Mouse (Mus musculus): ENCODE results near the gene Cxcr2. TPM values are rescaled to one million over a fixed set of nuclear protein-coding genes. Genes with fewer than 3 reads are reported as not detected.
A peak's percentile ranks its signal among the peaks of the same experiment; 100 is the strongest.

The Cxcr2 gene
- polyA plus RNA-seq, 1 experiment, result 0.11 TPM

- Histone ChIP-seq H3K27me3 (ENCODE audit: control insufficient read depth, insufficient read depth, low read length) (peaks cover 9% of the 10 kb centered on the region; the same call in 1 of the 2 replicates), H3K4me3 (ENCODE audit: low read depth, low read length) (peak within 1 kb of the TSS; percentile 63), H3K4me1 (ENCODE audit: control insufficient read depth, insufficient read depth, insufficient read length, low read length) (no peaks in the 10 kb centered on the region; the same call in 1 of the 2 replicates), H3K27ac (ENCODE audit: insufficient read depth, low read depth, low read length) (no peak within 1 kb of the TSS), H3K36me3 (ENCODE audit: control insufficient read depth, insufficient read depth, low read length) (no peaks in the 10 kb centered on the region)
- no peak for TF ChIP-seq CTCF (IDR thresholded peaks at IDR 0.05; ENCODE audit: extremely low read depth, insufficient read length, insufficient replicate concordance, low read depth, low read length)
- TF ChIP-seq POLR2A (IDR thresholded peaks at IDR 0.05; ENCODE audit: low read depth, low read length), result no peak
- WGBS, result 2% methylated on average over 84 of the region's 84 CpGs
Observed at GRCm38 (mm10) chr1:74124021-74124981, 29.5 kb upstream of the Cxcr2 start, which contains the start of gene Tns1. Gene Tns1, minus strand, starts transcription at chr1:74124449.

DNA sequence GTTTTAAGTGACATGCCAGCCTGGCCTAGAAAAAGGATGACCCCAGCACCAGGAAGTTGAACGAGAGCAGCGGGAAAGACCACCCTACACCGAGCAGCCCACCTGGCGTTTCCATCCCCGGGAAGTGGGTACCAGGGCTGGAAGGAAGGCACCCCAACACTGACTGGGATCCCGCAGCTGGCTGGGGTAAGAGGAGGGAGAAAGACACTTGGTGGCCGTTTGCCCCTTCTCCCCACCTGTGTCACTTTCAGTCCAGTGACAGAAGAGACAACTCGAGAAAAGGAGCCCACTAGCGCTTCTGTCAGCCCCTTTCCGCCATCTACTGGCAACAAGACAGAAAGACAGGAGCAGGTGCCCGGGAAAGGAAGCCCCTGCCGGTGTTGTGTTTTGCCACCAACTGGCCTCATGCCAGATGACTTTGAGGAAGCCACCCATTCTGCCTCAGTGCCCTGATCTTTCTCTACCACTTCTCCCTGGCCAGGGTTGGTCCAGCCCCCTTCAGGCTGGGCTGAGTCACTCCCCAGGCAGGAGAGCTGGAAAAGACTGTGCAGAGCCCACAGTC, 28.7 kb upstream of the Cxcr2 start, which contains the start of gene Rufy4:
Gene Rufy4, plus strand, starts transcription at position 551 of the 562 bp plus-strand sequence.
- under 1% methylated on average over 12 of the region's 12 CpGs for WGBS
- TF ChIP-seq POLR2A (IDR thresholded peaks at IDR 0.05; ENCODE audit: low read depth, low read length) (no peak), CTCF (IDR thresholded peaks at IDR 0.05; ENCODE audit: extremely low read depth, insufficient read length, insufficient replicate concordance, low read depth, low read length) (peak; percentile 71; the same call in 1 of the 2 replicates)

DNA sequence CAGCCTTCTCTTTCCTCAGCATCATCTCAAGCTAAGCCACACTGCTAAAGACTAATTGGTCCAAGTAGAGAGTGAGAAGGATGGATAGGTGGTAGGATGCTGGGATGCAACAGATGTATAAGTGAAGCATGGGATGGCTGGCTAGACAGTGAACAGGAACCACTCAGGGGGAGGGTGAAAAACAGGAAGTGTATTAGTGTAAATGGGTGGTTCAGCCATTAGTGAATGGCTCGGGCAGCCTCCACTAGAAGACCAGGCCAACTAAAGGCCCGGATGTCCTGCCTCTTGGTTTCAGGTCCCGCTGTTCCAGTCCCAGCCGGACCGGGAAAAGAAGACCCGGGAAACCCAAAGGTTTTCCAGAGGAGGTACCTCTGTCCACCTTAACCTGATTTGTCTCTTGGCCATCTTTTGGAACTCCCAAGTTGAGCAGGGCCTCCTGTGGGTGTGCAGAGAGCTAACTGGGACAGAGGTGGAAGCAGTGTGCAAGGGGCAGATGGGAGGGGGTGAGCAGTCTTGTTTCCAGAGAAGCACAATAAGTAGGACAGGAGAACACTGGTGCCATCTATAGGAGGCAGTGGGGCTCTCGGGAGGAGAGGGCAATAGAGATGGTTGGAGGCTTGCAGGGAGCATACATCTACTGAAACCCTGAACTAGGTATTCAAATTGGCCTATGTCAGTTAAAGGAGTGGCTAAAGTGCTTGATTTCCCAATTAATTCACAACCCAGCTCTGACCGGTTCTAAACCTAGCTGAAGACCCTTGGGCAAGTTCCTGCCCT, 22.7 kb upstream of the Cxcr2 start:
- no peaks in the 10 kb centered on the region for H3K36me3 ChIP-seq (ENCODE audit: control insufficient read depth, insufficient read depth, low read length)
- 77% methylated on average over 8 of the region's 8 CpGs for WGBS
- H3K4me1 ChIP-seq (ENCODE audit: control insufficient read depth, insufficient read depth, insufficient read length, low read length), result no peaks in the 10 kb centered on the region
- no peak overlapping the region for H3K27ac ChIP-seq (ENCODE audit: insufficient read depth, low read depth, low read length)
- H3K4me3 ChIP-seq (ENCODE audit: low read depth, low read length), result no peak overlapping the region
- H3K27me3 ChIP-seq (ENCODE audit: control insufficient read depth, insufficient read depth, low read length), result no peaks in the 10 kb centered on the region
- no peak for TF ChIP-seq POLR2A (IDR thresholded peaks at IDR 0.05; ENCODE audit: low read depth, low read length)
- no peak for TF ChIP-seq CTCF (IDR thresholded peaks at IDR 0.05; ENCODE audit: extremely low read depth, insufficient read length, insufficient replicate concordance, low read depth, low read length)

More for the DNA sequence above, 28.7 kb upstream of the Cxcr2 start, which contains the start of gene Rufy4:
- no peak within 1 kb of the TSS for H3K27ac ChIP-seq (ENCODE audit: insufficient read depth, low read depth, low read length)
- H3K4me3 ChIP-seq (ENCODE audit: low read depth, low read length), result peak within 1 kb of the TSS; percentile 63
- H3K4me1 ChIP-seq (ENCODE audit: control insufficient read depth, insufficient read depth, insufficient read length, low read length), result no peaks in the 10 kb centered on the region; the same call in 1 of the 2 replicates
- no peaks in the 10 kb centered on the region for H3K36me3 ChIP-seq (ENCODE audit: control insufficient read depth, insufficient read depth, low read length)
- peaks cover 9% of the 10 kb centered on the region; the same call in 1 of the 2 replicates for H3K27me3 ChIP-seq (ENCODE audit: control insufficient read depth, insufficient read depth, low read length)

DNA sequence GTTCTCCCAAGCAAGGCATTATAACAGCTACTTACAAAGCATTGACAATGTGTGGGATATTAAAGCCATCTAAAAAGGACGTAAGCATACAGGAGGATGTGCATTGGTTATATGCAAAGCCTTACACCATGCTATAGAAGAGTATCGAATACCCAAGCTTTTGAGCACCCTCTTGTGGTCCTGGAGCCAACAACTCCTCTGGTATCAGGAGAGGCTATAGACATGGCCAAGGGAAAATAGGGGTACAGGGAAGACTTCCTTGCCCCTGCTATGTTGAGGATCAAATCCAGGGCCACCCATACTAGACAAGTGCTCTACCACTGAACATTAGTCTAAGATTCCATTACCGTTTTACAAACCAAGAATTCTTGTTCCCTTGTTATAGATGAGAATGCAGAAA, 21.8 kb upstream of the Cxcr2 start:
- Histone ChIP-seq H3K4me3 (ENCODE audit: low read depth, low read length) (no peak overlapping the region), H3K27me3 (ENCODE audit: control insufficient read depth, insufficient read depth, low read length) (no peaks in the 10 kb centered on the region), H3K4me1 (ENCODE audit: control insufficient read depth, insufficient read depth, insufficient read length, low read length) (no peaks in the 10 kb centered on the region), H3K27ac (ENCODE audit: insufficient read depth, low read depth, low read length) (no peak overlapping the region), H3K36me3 (ENCODE audit: control insufficient read depth, insufficient read depth, low read length) (no peaks in the 10 kb centered on the region)
- TF ChIP-seq CTCF (IDR thresholded peaks at IDR 0.05; ENCODE audit: extremely low read depth, insufficient read length, insufficient replicate concordance, low read depth, low read length) (no peak), POLR2A (IDR thresholded peaks at IDR 0.05; ENCODE audit: low read depth, low read length) (no peak)
- WGBS, result 64% methylated on average over 3 of the region's 3 CpGs

- no peaks in the 10 kb centered on the region for H3K27me3 ChIP-seq (ENCODE audit: control insufficient read depth, insufficient read depth, low read length)
- H3K27ac ChIP-seq (ENCODE audit: insufficient read depth, low read depth, low read length), result no peak overlapping the region
- WGBS, result 49% methylated on average over 6 of the region's 6 CpGs
- no peaks in the 10 kb centered on the region for H3K4me1 ChIP-seq (ENCODE audit: control insufficient read depth, insufficient read depth, insufficient read length, low read length)
- no peak overlapping the region for H3K4me3 ChIP-seq (ENCODE audit: low read depth, low read length)
- no peaks in the 10 kb centered on the region for H3K36me3 ChIP-seq (ENCODE audit: control insufficient read depth, insufficient read depth, low read length)
- TF ChIP-seq POLR2A (IDR thresholded peaks at IDR 0.05; ENCODE audit: low read depth, low read length), result no peak
- no peak for TF ChIP-seq CTCF (IDR thresholded peaks at IDR 0.05; ENCODE audit: extremely low read depth, insufficient read length, insufficient replicate concordance, low read depth, low read length)
Observed at GRCm38 (mm10) chr1:74133954-74134353, 19.8 kb upstream of the Cxcr2 start.

DNA sequence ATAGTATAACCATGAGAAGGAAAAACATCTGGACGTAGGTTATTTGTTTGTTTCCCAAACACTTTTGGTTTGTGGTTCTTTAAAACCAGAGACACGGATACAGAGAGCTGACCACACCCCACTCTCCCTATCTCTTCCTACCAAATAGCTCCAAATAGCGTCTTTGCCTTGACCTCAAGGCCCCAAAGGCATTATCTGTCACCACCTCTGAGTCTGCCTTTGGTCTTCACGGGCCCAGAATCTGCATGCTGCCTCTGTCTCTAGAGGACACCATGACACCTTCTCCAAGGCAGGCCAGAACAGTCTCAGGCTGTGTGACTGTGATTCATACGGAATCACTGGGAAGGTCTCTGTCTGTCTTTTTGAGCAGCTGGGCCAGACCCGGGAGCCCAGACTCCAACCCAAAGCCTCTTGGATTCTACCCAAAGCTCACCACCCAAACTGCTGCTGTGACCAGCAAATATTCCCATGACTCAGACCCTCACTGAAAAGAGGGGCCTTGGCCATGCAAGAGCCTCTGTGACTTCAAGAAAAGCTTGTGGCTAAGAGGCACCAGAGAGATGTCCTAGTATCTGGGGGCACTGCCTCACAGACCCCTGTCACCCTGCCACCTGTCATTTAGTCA, 18.4 kb upstream of the Cxcr2 start:
- Histone ChIP-seq H3K36me3 (ENCODE audit: control insufficient read depth, insufficient read depth, low read length) (no peaks in the 10 kb centered on the region), H3K4me3 (ENCODE audit: low read depth, low read length) (no peak overlapping the region), H3K27ac (ENCODE audit: insufficient read depth, low read depth, low read length) (no peak overlapping the region), H3K4me1 (ENCODE audit: control insufficient read depth, insufficient read depth, insufficient read length, low read length) (no peaks in the 10 kb centered on the region), H3K27me3 (ENCODE audit: control insufficient read depth, insufficient read depth, low read length) (no peaks in the 10 kb centered on the region)
- whole genome bisulfite sequencing, result 65% methylated on average over 6 of the region's 6 CpGs
- TF ChIP-seq POLR2A (IDR thresholded peaks at IDR 0.05; ENCODE audit: low read depth, low read length), result no peak
- no peak for TF ChIP-seq CTCF (IDR thresholded peaks at IDR 0.05; ENCODE audit: extremely low read depth, insufficient read length, insufficient replicate concordance, low read depth, low read length)
